Mouse (Mus musculus) MEL (cell line): ENCODE data around the gene Tia1. TPM values are rescaled to one million over a fixed set of nuclear protein-coding genes. Genes with fewer than 3 reads are reported as not detected.
A peak's percentile ranks its signal among the peaks of the same experiment; 100 is the strongest.

Source experiments
- DNase-seq: peaks from one replicate; pipeline ENCODE4 v3.0.0; 2011; ENCODE audit warnings: low read depth, low spot score
- H3K27ac ChIP-seq: 2 replicates; pipeline ENCODE4 v1.5.1; 2012; ENCODE audit warnings: low read depth, mild to moderate bottlenecking, control low read depth, low read length, moderate library complexity; ENCODE audit not compliant: control insufficient read depth
- H3K27me3 ChIP-seq, 2 experiments: fragments of 150-350 bp in 1 of 2; sonication (generic) in 1 of 2; 2 replicates each; pipeline ENCODE4 v1.6.1; 2012; ENCODE audit warnings: low read length in 2 of 2, mild to moderate bottlenecking in 2 of 2, improper control_type of control experiment in 1 of 2, moderate library complexity in 1 of 2; ENCODE audit not compliant: insufficient read depth in 2 of 2, control insufficient read depth in 1 of 2
- H3K36me3 ChIP-seq, 2 experiments: 2 replicates each; pipeline ENCODE4 v1.6.1; 2012 to 2014; ENCODE audit warnings: low read length in 2 of 2, improper control_type of control experiment in 1 of 2, inconsistent platforms in 1 of 2, mild to moderate bottlenecking in 1 of 2; ENCODE audit not compliant: insufficient read depth in 2 of 2, control insufficient read depth in 1 of 2
- H3K4me1 ChIP-seq, 2 experiments: fragments of 150-350 bp in 1 of 2; sonication (generic) in 1 of 2; 2 replicates each; pipeline ENCODE4 v1.6.1; 2012; ENCODE audit warnings: low read length in 2 of 2, improper control_type of control experiment in 1 of 2, mild to moderate bottlenecking in 1 of 2; ENCODE audit not compliant: insufficient read depth in 2 of 2, control insufficient read depth in 1 of 2
- H3K4me3 ChIP-seq, 2 experiments: fragments of 150-350 bp in 1 of 2; sonication (generic) in 1 of 2; 2 replicates each; pipeline ENCODE4 v1.5.1; 2012; ENCODE audit warnings: low read depth in 2 of 2, low read length in 2 of 2, mild to moderate bottlenecking in 2 of 2, moderate library complexity in 2 of 2, control low read depth in 1 of 2, improper control_type of control experiment in 1 of 2; ENCODE audit not compliant: control insufficient read depth in 1 of 2, insufficient read depth in 1 of 2
- H3K79me2 ChIP-seq: 2 replicates; pipeline ENCODE4 v1.6.1; 2012; ENCODE audit warnings: mild to moderate bottlenecking, low read length, moderate library complexity; ENCODE audit not compliant: control insufficient read depth, poor library complexity, insufficient read depth
- H3K9ac ChIP-seq: 2 replicates; pipeline ENCODE4 v1.6.1; 2012; ENCODE audit warnings: low read depth, mild to moderate bottlenecking, control low read depth, low read length, moderate library complexity; ENCODE audit not compliant: control insufficient read depth, poor library complexity, severe bottlenecking
- H3K9me3 ChIP-seq: fragments of 150-350 bp; sonication (generic); replicated peaks from 2 replicates; pipeline ENCODE4 v1.6.1; 2012; ENCODE audit warnings: mild to moderate bottlenecking, low read length, improper control_type of control experiment, moderate library complexity; ENCODE audit not compliant: insufficient read depth
- BHLHE40 ChIP-seq: IDR thresholded peaks from 2 replicates; pipeline ENCODE4 v1.6.1; 2012; ENCODE audit warnings: low read depth, mild to moderate bottlenecking, inconsistent platforms, low read length, improper control_type of control experiment, borderline replicate concordance
- CHD1 ChIP-seq: IDR thresholded peaks from 2 replicates; pipeline ENCODE4 v1.6.1; 2012; ENCODE audit warnings: low read depth, mild to moderate bottlenecking, inconsistent platforms, low read length, improper control_type of control experiment
- CHD2 ChIP-seq: IDR thresholded peaks from 2 replicates; pipeline ENCODE4 v1.6.1; 2011; ENCODE audit warnings: low read length, improper control_type of control experiment
- E2F4 ChIP-seq: IDR thresholded peaks from 2 replicates; pipeline ENCODE4 v1.6.1; 2011; ENCODE audit warnings: low read depth, low read length, improper control_type of control experiment, borderline replicate concordance
- ELF1 ChIP-seq: IDR thresholded peaks from 2 replicates; pipeline ENCODE4 v1.6.1; 2014; ENCODE audit warnings: low read depth, mild to moderate bottlenecking, inconsistent platforms, low read length, improper control_type of control experiment, moderate library complexity
- ETS1 ChIP-seq: IDR thresholded peaks from 2 replicates; pipeline ENCODE4 v1.6.1; 2012; ENCODE audit warnings: low read depth, mild to moderate bottlenecking, inconsistent platforms, low read length, improper control_type of control experiment, moderate library complexity
- GABPA ChIP-seq: IDR thresholded peaks from 2 replicates; pipeline ENCODE4 v1.6.1; 2012; ENCODE audit warnings: low read depth, mild to moderate bottlenecking, inconsistent platforms, low read length, improper control_type of control experiment, moderate library complexity
- GATA1 ChIP-seq: IDR thresholded peaks from 2 replicates; pipeline ENCODE4 v1.6.1; 2011; ENCODE audit warnings: low read depth, low read length, improper control_type of control experiment
- JUND ChIP-seq: IDR thresholded peaks from 2 replicates; pipeline ENCODE4 v1.6.1; 2011; ENCODE audit warnings: low read depth, mild to moderate bottlenecking, improper control_type of control experiment, low read length
- KAT2A ChIP-seq: conservative IDR thresholded peaks from 2 replicates; pipeline ENCODE4 v1.6.1; 2012; ENCODE audit warnings: low read depth, low read length, improper control_type of control experiment, inconsistent platforms
- MAX ChIP-seq: IDR thresholded peaks from 2 replicates; pipeline ENCODE4 v1.6.1; 2011; ENCODE audit warnings: low read length, improper control_type of control experiment
- MEF2A ChIP-seq: IDR thresholded peaks from 2 replicates; pipeline ENCODE4 v1.6.1; 2014; ENCODE audit warnings: low read depth, mild to moderate bottlenecking, inconsistent platforms, low read length, improper control_type of control experiment; ENCODE audit not compliant: poor library complexity, insufficient replicate concordance, severe bottlenecking; ENCODE audit errors: extremely low read depth
- MXI1 ChIP-seq: IDR thresholded peaks from 2 replicates; pipeline ENCODE4 v1.6.1; 2011; ENCODE audit warnings: mild to moderate bottlenecking, low read depth, low read length, improper control_type of control experiment
- MYC ChIP-seq: IDR thresholded peaks from 2 replicates; pipeline ENCODE4 v1.6.1; 2011; ENCODE audit warnings: low read depth, mild to moderate bottlenecking, low read length, improper control_type of control experiment, moderate library complexity
- NELFE ChIP-seq: IDR thresholded peaks from 2 replicates; pipeline ENCODE4 v1.6.1; 2011; ENCODE audit warnings: low read depth, low read length, improper control_type of control experiment
- NRF1 ChIP-seq: IDR thresholded peaks from 2 replicates; pipeline ENCODE4 v1.6.1; 2014; ENCODE audit warnings: low read depth, mild to moderate bottlenecking, inconsistent platforms, low read length, improper control_type of control experiment, moderate library complexity; ENCODE audit not compliant: poor library complexity, insufficient read depth, severe bottlenecking
- POLR2A ChIP-seq, 2 experiments: IDR thresholded peaks; 2 replicates each; pipeline ENCODE4 v1.6.1; 2011 to 2012; ENCODE audit warnings: low read length in 2 of 2, mild to moderate bottlenecking in 2 of 2, control low read depth in 1 of 2, improper control_type of control experiment in 1 of 2, low read depth in 1 of 2, moderate library complexity in 1 of 2; ENCODE audit not compliant: control insufficient read depth in 1 of 2, insufficient read depth in 1 of 2, poor library complexity in 1 of 2
- POLR2AphosphoS2 ChIP-seq: IDR thresholded peaks from 2 replicates; pipeline ENCODE4 v1.6.1; 2011; ENCODE audit warnings: low read length, improper control_type of control experiment
- RCOR1 ChIP-seq: IDR thresholded peaks from 2 replicates; pipeline ENCODE4 v1.6.1; 2012; ENCODE audit warnings: low read depth, mild to moderate bottlenecking, inconsistent platforms, low read length, improper control_type of control experiment
- SIN3A ChIP-seq: IDR thresholded peaks from 2 replicates; pipeline ENCODE4 v1.6.1; 2012; ENCODE audit warnings: low read length, improper control_type of control experiment, inconsistent platforms
- SMC3 ChIP-seq: IDR thresholded peaks from 2 replicates; pipeline ENCODE4 v1.6.1; 2011; ENCODE audit warnings: low read depth, low read length, improper control_type of control experiment
- TAL1 ChIP-seq: IDR thresholded peaks from 2 replicates; pipeline ENCODE4 v1.6.1; 2012; ENCODE audit warnings: mild to moderate bottlenecking, inconsistent platforms, low read length, moderate library complexity, mixed read lengths
- USF1 ChIP-seq: IDR thresholded peaks from 2 replicates; pipeline ENCODE4 v1.6.1; 2014; ENCODE audit warnings: low read depth, mild to moderate bottlenecking, inconsistent platforms, low read length, improper control_type of control experiment, moderate library complexity
- USF2 ChIP-seq, 2 experiments: IDR thresholded peaks; 2 replicates each; pipeline ENCODE4 v1.6.1; 2011 to 2012; ENCODE audit warnings: improper control_type of control experiment in 2 of 2, low read length in 2 of 2, borderline replicate concordance in 1 of 2, inconsistent platforms in 1 of 2, low read depth in 1 of 2, mild to moderate bottlenecking in 1 of 2; ENCODE audit not compliant: insufficient read depth in 1 of 2
- ZMIZ1 ChIP-seq: IDR thresholded peaks from 2 replicates; pipeline ENCODE4 v1.6.1; 2012; ENCODE audit warnings: low read depth, mild to moderate bottlenecking, inconsistent platforms, low read length, improper control_type of control experiment, moderate library complexity
- ZNF384 ChIP-seq: IDR thresholded peaks from 2 replicates; pipeline ENCODE4 v1.6.1; 2012; ENCODE audit warnings: low read depth, mild to moderate bottlenecking, inconsistent platforms, low read length, improper control_type of control experiment
- polyA plus RNA-seq, 2 experiments: library from polyadenylated mRNA; stranded (reverse) in 1 of 2; unstranded in 1 of 2; fragments of >175 nt in 1 of 2; fragments of >200 nt in 1 of 2; gene quantifications; 2 replicates each; pipeline versions ENCODE4 v1.2.1 to v1.2.4; 2012; ENCODE audit warnings: low replicate concordance in 2 of 2, low read depth in 1 of 2; ENCODE audit not compliant: insufficient read length in 2 of 2, insufficient read depth in 1 of 2, missing spikeins in 1 of 2
- total RNA-seq: library from RNA; depleted of rRNA; stranded (reverse); fragments of 300-350 nt; gene quantifications from 2 replicates; pipeline ENCODE4 v1.2.3, GENCODE M21; 2012

The Tia1 gene
- total and polyA plus RNA-seq, 3 experiments, result 21.5 to 25.3 TPM; not detected in 1

- TF ChIP-seq NRF1 (no peak), MXI1 (no peak), POLR2AphosphoS2 (no peak), MYC (no peak), JUND (0 out of 2 replicates have a peak, but pooled peaks have one; percentile 3), ZMIZ1 (no peak), GATA1 (no peak), NELFE (no peak), ZNF384 (0 out of 2 replicates have a peak, but pooled peaks have one; percentile 9), GABPA (no peak), POLR2A (IDR thresholded peaks at IDR 0.05; ENCODE audit: control insufficient read depth in 1 of 2, insufficient read depth in 1 of 2, low read depth in 1 of 2, low read length in 2 of 2, poor library complexity in 1 of 2) (0 out of 4 replicates have a peak, but pooled peaks of 1 of the 2 experiments have one; percentile 30)
- TF ChIP-seq, all 39 proteins: peak for 5
Observed at GRCm38 (mm10) chr6:86439119-86439496, 35.1 kb downstream of the Tia1 start (continued).

GRCm38 (mm10) chr6:86439531-86439930 lies 35.5 kb downstream of the Tia1 start:
- Histone ChIP-seq H3K9ac (peak overlapping the region; percentile 99), H3K27ac (peak overlapping the region; percentile 100), H3K9me3 (no peaks in the 10 kb centered on the region), H3K4me1 (peaks cover 0 to 10% of the 10 kb centered on the region in 2 experiments; a peak in 2 of 4 replicates), H3K4me3 (peak overlapping the region; percentile 80 to 99), H3K79me2 (peaks cover 15% of the 10 kb centered on the region), H3K36me3 (peaks cover 5 to 15% of the 10 kb centered on the region in 2 experiments; a peak in 3 of 4 replicates), H3K27me3 (no peaks in the 10 kb centered on the region)
- DNase-seq, result peak; percentile 34
- TF ChIP-seq SMC3, result no peak
- no peak for TF ChIP-seq KAT2A
- 0 out of 2 replicates have a peak, but pooled peaks have one; percentile 2 for TF ChIP-seq ZNF384
- no peak for TF ChIP-seq JUND

- no peak overlapping the region for H3K9ac ChIP-seq
- peaks cover 15% of the 10 kb centered on the region for H3K79me2 ChIP-seq
- no peaks in the 10 kb centered on the region for H3K9me3 ChIP-seq
- peaks cover 5 to 15% of the 10 kb centered on the region in 2 experiments; a peak in 3 of 4 replicates for H3K36me3 ChIP-seq
- no peak for TF ChIP-seq SIN3A
- TF ChIP-seq USF2 (IDR thresholded peaks at IDR 0.05; ENCODE audit: borderline replicate concordance in 1 of 2, insufficient read depth in 1 of 2, low read depth in 1 of 2, low read length in 2 of 2), result no peak
- TF ChIP-seq ZMIZ1, result no peak
- TF ChIP-seq MAX, result no peak
- TF ChIP-seq TAL1, result no peak
- TF ChIP-seq JUND, result no peak
- TF ChIP-seq BHLHE40, result no peak
- TF ChIP-seq RCOR1, result no peak
- TF ChIP-seq NRF1, result no peak
- no peak for TF ChIP-seq ELF1
- TF ChIP-seq USF1, result no peak
- TF ChIP-seq MXI1, result no peak
- TF ChIP-seq E2F4, result no peak
- no peak for TF ChIP-seq NELFE
- no peak for TF ChIP-seq KAT2A
- TF ChIP-seq CHD1, result no peak
- TF ChIP-seq CHD2, result no peak
- TF ChIP-seq ETS1, result no peak
- TF ChIP-seq MEF2A, result no peak
- no peaks in the 10 kb centered on the region for H3K27me3 ChIP-seq
- no peak overlapping the region for H3K27ac ChIP-seq
- H3K4me1 ChIP-seq, result peaks cover 0 to 10% of the 10 kb centered on the region in 2 experiments; a peak in 2 of 4 replicates
- no peak for DNase-seq
- H3K4me3 ChIP-seq, result no peak overlapping the region
Observed at GRCm38 (mm10) chr6:86441571-86441970, 37.6 kb downstream of the Tia1 start.
